Mouse (Mus musculus) kidney, adult 18-20 months (tissue): ENCODE results near the gene Camk1d.
"Not testable (repeated sequence)": the region's sequence is repeated elsewhere in the genome, so short reads cannot be mapped to it uniquely, and the experiment has no call there.

Source experiments
- DNase-seq: peaks from one replicate; pipeline ENCODE4 v3.0.0; 2021

Gene Camk1d

DNA sequence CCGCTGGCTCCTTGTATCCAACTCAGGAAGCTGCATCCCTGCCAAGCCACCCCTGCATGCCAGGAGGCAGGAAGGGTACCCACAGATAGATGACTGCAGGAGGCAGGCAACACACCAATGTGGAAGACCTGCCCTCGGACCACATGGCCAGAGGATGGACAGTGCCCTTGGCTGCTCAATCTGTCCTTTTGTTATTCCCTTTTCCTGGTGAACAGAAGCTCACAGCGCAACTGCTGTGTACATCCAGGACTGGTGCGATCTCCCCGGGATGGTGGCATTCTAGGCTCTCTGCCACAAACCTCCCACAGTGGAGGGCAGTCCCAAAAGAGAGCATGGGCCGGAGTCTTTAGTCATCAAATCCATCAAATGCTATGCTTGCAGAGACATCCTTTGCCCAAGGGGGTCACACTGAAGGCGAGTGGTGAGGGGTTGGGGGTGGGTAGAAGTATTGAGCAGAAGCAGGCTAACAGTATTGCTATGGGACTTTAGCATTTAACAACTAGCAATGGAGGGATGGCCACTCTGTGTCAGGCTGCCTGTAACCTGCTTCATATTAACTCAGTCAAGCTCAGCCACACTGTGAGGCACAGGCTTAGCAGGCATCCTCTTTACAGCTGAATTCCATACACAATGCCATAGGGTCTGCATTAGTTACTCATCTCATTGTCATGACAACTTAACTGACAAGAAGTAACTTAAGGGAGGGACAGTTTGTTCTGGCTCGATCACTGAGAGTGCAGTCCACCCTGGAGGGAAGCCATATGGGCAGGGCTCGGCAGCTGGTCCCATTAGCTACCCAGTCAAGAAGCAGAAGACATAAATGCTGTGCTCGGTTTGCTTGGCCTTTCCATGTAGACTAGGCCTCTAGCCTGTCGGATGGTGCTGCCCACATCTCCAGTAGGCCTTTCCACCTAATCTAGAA is 106.1 kb downstream of the Camk1d start:
- no peak for DNase-seq

GRCm38 (mm10) chr2:5605849-5606248 is 108.5 kb downstream of the Camk1d start:
- DNase-seq = no peak

GRCm38 (mm10) chr2:5602044-5602443 is 112.3 kb downstream of the Camk1d start:
- DNase-seq = no peak

DNA sequence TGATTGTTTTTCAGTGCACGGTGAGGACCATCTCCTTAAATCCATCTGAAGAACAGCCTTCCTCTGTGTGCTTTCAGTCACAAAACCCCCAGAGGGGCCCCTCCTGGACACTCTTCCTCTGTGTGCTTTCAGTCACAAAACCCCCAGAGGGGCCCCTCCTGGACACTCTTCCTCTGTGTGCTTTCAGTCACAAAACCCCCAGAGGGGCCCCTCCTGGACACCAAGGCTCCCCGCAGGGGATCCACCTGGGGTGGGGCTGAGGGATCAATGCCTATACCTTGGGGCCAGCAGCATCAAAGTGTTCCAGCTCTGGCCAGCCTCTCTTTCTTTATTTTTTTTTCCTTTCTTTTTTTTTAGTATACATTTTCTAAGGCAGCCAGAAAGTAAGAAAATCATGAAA is 113.1 kb downstream of the Camk1d start:
- not testable (repeated sequence) for DNase-seq

GRCm38 (mm10) chr2:5600183-5600962 is 113.9 kb downstream of the Camk1d start:
- DNase-seq = no peak

DNA sequence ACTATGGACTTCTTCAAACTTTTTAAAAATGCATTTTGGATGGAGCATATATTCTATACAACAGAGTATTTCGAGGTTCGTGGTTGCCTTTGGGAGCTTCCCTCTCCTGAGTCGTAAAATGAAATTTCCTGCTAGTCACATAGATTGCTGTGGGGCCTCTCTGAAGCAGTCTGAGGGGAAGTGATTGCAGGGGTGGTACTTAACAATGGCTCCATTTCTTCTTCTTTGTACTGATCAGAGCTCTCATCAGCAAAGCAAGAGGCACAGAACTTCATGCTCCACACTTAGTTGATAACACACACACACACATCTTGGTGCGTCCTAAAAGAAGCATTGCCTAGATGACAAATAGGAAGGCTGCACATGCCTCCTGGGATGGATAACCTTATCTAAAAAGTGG is 114.6 kb downstream of the Camk1d start:
- no peak for DNase-seq

DNA sequence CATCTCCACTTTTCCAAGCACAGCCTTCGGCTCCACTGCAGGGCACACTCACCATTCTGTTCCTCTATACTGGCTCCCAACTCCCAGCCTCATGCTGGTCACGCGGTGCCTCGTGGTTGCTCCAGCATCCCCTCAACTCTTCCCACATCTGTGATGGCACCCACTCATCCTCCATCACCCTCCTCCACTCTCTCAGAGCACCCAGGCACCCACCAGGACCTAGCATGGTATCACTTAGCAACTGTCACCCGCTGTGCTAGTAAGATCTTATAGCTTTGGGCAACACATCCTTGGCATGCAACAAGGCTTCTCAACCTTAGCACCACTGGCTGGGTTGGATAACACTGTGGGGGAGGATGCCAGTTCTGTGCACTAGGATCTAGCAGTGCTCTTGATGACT is 115.8 kb downstream of the Camk1d start:
- no peak for DNase-seq

- no peak for DNase-seq
Measured at GRCm38 (mm10) chr2:5596882-5597281, 117.4 kb downstream of the Camk1d start.

GRCm38 (mm10) chr2:5595356-5596191 is 118.7 kb downstream of the Camk1d start:
- no peak for DNase-seq

GRCm38 (mm10) chr2:5592461-5593136 is 121.7 kb downstream of the Camk1d start:
- DNase-seq = no peak

GRCm38 (mm10) chr2:5590074-5590473 is 124.2 kb downstream of the Camk1d start:
- DNase-seq = no peak

DNA sequence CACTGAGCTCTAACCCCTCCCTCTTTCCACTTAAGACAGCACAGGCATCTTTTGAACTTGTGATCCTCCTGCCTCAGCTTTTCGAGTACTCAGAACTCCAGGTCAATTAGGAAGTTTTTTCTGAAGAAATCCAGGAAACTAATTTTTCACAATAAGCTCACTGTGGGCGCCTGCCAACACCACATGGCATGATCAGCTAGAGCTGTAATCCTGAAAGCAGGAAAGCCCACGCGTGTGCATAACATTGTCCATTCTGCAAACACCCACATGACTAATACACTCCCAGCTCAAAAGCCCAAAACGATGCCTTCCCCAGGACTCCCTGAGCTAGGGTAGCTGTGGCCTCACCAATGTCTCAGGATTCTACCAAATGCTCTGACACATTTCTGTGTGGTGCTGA is 125.2 kb downstream of the Camk1d start:
- no peak for DNase-seq

GRCm38 (mm10) chr2:5588329-5588982 is 125.9 kb downstream of the Camk1d start:
- DNase-seq = no peak

- DNase-seq = no peak
Measured at GRCm38 (mm10) chr2:5584318-5585027, 129.8 kb downstream of the Camk1d start.

- DNase-seq = no peak
Measured at GRCm38 (mm10) chr2:5579391-5579790, 134.9 kb downstream of the Camk1d start.

DNA sequence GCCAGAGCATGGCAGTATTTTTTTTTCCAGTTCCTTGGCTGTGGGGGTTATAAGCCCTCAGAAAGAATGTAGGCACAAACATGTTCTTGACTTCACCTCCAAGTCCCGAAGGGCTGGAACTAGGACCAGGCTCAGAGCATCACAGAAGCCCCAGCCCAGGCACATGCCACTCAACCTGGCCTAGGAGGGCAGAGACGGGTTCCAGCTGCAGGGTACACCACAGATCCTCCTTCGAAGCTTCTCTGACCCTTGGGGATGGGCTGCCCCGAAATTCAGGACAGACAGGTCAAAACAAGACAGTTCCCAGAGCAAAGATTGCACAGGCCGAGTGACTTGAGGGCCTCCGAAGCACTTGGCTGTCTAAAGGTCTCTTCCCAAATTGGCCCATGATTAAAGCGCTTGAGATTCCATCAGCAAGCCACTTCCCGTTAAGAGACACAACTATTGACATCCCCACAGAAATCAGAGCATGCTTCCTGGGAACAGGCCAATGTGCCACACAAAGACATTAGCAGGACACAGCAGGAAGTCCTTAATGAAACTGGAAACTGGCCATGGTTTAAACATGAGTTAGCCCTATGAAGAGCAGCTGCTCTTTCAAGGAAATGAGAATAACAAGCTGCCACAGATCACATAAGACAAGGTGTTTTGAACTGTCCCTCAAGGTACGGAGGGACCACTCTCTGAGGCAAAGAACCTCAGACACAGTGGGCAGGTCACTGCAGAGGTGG is 136.8 kb downstream of the Camk1d start:
- DNase-seq = peak; percentile 9

DNA sequence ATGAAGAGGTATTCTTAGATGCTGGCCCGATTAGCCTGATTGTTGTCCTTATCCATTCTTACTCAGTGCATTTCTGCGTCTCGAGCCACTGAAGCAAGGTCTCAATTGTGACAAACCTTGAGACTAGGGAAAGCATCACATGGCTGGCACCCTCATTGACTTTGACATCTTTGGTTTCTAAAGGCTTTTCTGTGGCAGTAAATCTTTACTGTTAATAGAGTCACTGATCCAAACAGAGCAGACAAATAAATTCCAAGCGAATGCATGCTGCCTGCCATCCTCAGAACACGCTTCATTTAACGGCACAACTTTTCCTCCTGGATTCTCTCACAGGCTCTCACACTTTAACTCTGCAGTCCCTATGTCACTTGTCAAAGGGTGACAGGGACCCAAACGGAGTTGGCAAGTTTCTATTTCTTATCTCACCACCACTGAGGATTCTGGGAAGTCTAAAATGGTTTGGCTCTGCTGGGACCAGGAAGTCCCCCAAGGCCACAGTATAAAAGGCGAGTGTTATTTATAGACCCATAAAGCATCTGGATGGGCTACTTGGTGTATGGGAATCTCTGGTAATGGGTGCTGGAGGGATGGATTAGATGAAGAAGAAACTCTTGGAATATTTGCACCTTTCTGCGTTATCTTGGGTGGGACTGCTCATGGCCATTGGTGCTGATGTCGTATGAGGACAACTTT is 141.9 kb downstream of the Camk1d start:
- DNase-seq = no peak

- no peak for DNase-seq
Measured at GRCm38 (mm10) chr2:5566611-5567010, 147.7 kb downstream of the Camk1d start.

- no peak for DNase-seq
Measured at GRCm38 (mm10) chr2:5563685-5564084, 150.6 kb downstream of the Camk1d start.

- DNase-seq = no peak
Measured at GRCm38 (mm10) chr2:5561446-5561845, 152.9 kb downstream of the Camk1d start.
